Mouse (Mus musculus): ENCODE results near the gene Cdt1.

Cdt1 gene

GRCm38 (mm10) chr8:122611295-122612133 lies 43.7 kb downstream of the Cdt1 start, which contains the start of the genes Galns and Trappc2l:
Gene Galns (minus strand): TSS chr8:122611463.
Gene Trappc2l (plus strand): TSS chr8:122611640.
- DNase-seq (ENCODE audit: low read depth), result peak; percentile 99

- no peak for DNase-seq (ENCODE audit: low read depth)
Measured at GRCm38 (mm10) chr8:122616181-122616905, 48.5 kb downstream of the Cdt1 start.

GRCm38 (mm10) chr8:122617947-122618546 lies 50.2 kb downstream of the Cdt1 start:
- peak; percentile 89 for DNase-seq (ENCODE audit: low read depth)

GRCm38 (mm10) chr8:122618660-122619378 lies 51.0 kb downstream of the Cdt1 start:
- no peak for DNase-seq (ENCODE audit: low read depth)

- no peak for DNase-seq (ENCODE audit: low read depth)
Measured at GRCm38 (mm10) chr8:122620446-122620845, 52.6 kb downstream of the Cdt1 start.

GRCm38 (mm10) chr8:122622727-122623126 lies 54.9 kb downstream of the Cdt1 start, which contains the start of gene Pabpn1l:
Gene Pabpn1l (minus strand): TSS chr8:122622739.
- no peak for DNase-seq (ENCODE audit: low read depth)
